Mouse (Mus musculus): ENCODE data around the gene Gm10142.
"Not testable (repeated sequence)": the region's sequence is repeated elsewhere in the genome, so short reads cannot be mapped to it uniquely, and the experiment has no call there.

The Gm10142 gene

GRCm38 (mm10) chr10:77738929-77739328, 23.3 kb downstream of the Gm10142 start:
- DNase-seq (ENCODE audit: inconsistent ontology term), result no peak

GRCm38 (mm10) chr10:77741924-77742688, 26.5 kb downstream of the Gm10142 start, which contains the start of gene Gm18596:
Gene Gm18596, minus strand, starts transcription at chr10:77742638.
- DNase-seq (ENCODE audit: inconsistent ontology term), result not testable (repeated sequence)

GRCm38 (mm10) chr10:77750686-77751085, 35.1 kb downstream of the Gm10142 start:
- not testable (repeated sequence) for DNase-seq (ENCODE audit: inconsistent ontology term)

GRCm38 (mm10) chr10:77751254-77751653, 35.6 kb downstream of the Gm10142 start, which contains the start of gene Gm9736:
Gene Gm9736, minus strand, starts transcription at chr10:77751354.
- DNase-seq (ENCODE audit: inconsistent ontology term), result not testable (repeated sequence)

GRCm38 (mm10) chr10:77752312-77752711, 36.7 kb downstream of the Gm10142 start:
- not testable (repeated sequence) for DNase-seq (ENCODE audit: inconsistent ontology term)

GRCm38 (mm10) chr10:77753448-77753847, 37.8 kb downstream of the Gm10142 start:
- DNase-seq (ENCODE audit: inconsistent ontology term), result no peak

GRCm38 (mm10) chr10:77759582-77759981, 44.0 kb downstream of the Gm10142 start, which contains the start of gene Gm3233:
Gene Gm3233, minus strand, starts transcription at chr10:77759682.
- not testable (repeated sequence) for DNase-seq (ENCODE audit: inconsistent ontology term)

Measured in Muller cell, postnatal 12 days (primary cell).